Mouse (Mus musculus): ENCODE measurements at regions not wholly inside any gene's neighbourhood (a gene's known extent, or its start where the extent isn't known, plus 50 kb on each side); places are given as distances from the start of the nearest gene placed in this dataset.

- ATAC-seq (replicated peaks; ENCODE audit: low FRiP score, poor library complexity, severe bottlenecking) = no peak
Measured at GRCm38 (mm10) chr16:24156729-24157430, 168.2 kb upstream of the Bcl6 start.

GRCm38 (mm10) chr16:24154816-24155357 lies 166.2 kb upstream of the Bcl6 start:
- no peak for ATAC-seq (replicated peaks; ENCODE audit: low FRiP score, poor library complexity, severe bottlenecking)

DNA sequence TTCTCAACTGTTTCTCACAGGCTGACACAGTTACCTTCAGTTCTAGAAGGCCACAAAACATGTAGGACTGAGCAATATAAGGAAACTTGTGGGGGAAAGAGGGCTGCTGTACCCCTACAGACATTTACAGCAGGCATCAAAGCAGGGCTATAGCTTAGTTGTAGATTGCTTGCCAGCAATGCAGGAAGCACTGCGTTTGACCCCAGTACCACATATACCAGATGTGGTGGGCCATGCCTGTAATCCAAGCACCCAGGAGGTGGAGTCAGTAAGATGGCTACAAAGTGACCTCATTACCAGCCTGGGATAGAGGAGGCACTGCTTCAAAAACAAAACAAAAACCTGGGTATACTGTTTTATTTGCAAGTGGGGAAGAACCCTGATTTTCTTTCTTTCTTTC lies 165.3 kb upstream of the Bcl6 start:
- no peak for ATAC-seq (replicated peaks; ENCODE audit: low FRiP score, poor library complexity, severe bottlenecking)

- no peak for ATAC-seq (replicated peaks; ENCODE audit: low FRiP score, poor library complexity, severe bottlenecking)
Measured at GRCm38 (mm10) chr16:24151831-24152247, 163.2 kb upstream of the Bcl6 start.

- ATAC-seq (replicated peaks; ENCODE audit: low FRiP score, poor library complexity, severe bottlenecking) = no peak
Measured at GRCm38 (mm10) chr16:24151178-24151725, 162.6 kb upstream of the Bcl6 start.

DNA sequence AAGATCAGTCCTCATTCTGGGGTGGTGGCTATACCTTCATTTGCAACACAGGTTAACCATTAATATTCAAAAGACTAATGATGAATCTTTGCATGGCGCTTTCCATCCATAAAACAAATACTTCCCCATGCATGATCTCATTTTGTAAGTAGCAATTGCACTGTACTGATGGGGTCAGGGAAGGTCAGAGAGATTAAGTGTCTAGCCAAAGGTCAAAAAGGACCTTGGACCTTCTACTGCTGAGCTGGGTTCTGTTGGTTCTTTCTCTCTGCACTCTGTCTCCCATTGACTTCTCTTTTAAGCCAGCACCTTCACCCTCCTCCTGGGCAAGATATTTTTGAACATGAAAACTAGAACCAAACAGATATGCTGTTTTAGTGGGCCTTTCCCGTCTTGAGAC lies 161.9 kb upstream of the Bcl6 start:
- no peak for ATAC-seq (replicated peaks; ENCODE audit: low FRiP score, poor library complexity, severe bottlenecking)

- no peak for ATAC-seq (replicated peaks; ENCODE audit: low FRiP score, poor library complexity, severe bottlenecking)
Measured at GRCm38 (mm10) chr16:24149441-24149840, 160.8 kb upstream of the Bcl6 start.

GRCm38 (mm10) chr16:24143894-24144293 lies 155.2 kb upstream of the Bcl6 start:
- ATAC-seq (replicated peaks; ENCODE audit: low FRiP score, poor library complexity, severe bottlenecking) = no peak

GRCm38 (mm10) chr16:24142915-24143541 lies 154.4 kb upstream of the Bcl6 start:
- no peak for ATAC-seq (replicated peaks; ENCODE audit: low FRiP score, poor library complexity, severe bottlenecking)

GRCm38 (mm10) chr16:24139109-24139508 lies 150.5 kb upstream of the Bcl6 start:
- ATAC-seq (replicated peaks; ENCODE audit: low FRiP score, poor library complexity, severe bottlenecking) = no peak

- no peak for ATAC-seq (replicated peaks; ENCODE audit: low FRiP score, poor library complexity, severe bottlenecking)
Measured at GRCm38 (mm10) chr16:24137266-24138033, 148.8 kb upstream of the Bcl6 start.

GRCm38 (mm10) chr16:24136483-24137148 lies 148.0 kb upstream of the Bcl6 start:
- no peak for ATAC-seq (replicated peaks; ENCODE audit: low FRiP score, poor library complexity, severe bottlenecking)

DNA sequence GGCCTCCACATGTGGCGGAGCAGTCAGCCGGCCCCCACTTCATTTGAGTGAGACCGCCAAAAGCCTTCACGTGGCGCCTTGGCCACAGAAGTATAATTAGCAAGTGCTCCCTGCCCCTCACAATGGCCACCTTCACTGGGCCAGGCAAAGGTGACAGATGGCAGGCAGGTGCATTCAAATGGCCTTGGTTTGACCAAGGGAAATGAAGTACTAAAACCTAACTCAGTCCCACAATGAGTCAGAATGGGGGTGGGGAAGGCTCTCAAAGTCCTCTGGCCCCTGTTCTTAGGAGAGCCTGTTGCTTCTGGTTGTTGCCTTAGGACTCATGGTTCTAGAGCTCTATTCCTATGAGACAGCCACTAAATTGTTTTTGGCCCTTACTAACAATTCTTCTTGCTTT lies 147.2 kb upstream of the Bcl6 start:
- no peak for ATAC-seq (replicated peaks; ENCODE audit: low FRiP score, poor library complexity, severe bottlenecking)

- no peak for ATAC-seq (replicated peaks; ENCODE audit: low FRiP score, poor library complexity, severe bottlenecking)
Measured at GRCm38 (mm10) chr16:24135351-24135750, 146.7 kb upstream of the Bcl6 start.

DNA sequence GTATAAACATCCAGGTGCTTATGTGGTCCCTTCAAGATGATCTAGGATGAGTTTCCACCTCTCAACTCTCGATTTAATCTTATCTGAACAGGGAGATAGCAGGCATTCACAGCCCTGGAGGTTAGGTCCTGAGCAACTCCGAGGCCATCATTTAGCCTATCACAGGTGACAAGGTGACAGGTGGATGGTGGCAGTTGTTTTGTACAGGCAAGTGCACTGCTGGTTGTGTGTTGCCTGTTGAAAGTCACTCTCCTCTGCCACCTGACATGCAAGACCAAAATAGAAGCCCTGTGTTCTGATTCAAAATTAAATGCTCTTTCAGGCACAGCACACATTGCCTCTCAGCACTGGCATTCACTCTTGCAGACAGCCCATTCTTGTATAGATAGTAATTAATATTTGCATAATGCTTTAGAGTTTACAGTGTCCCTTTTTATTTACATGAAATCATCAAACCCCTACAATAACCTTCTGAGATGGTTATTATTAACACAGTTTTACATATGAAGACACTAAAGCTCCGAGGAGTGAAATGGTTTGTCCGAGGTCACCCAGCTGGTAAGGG lies 145.9 kb upstream of the Bcl6 start:
- ATAC-seq (replicated peaks; ENCODE audit: low FRiP score, poor library complexity, severe bottlenecking) = no peak

DNA sequence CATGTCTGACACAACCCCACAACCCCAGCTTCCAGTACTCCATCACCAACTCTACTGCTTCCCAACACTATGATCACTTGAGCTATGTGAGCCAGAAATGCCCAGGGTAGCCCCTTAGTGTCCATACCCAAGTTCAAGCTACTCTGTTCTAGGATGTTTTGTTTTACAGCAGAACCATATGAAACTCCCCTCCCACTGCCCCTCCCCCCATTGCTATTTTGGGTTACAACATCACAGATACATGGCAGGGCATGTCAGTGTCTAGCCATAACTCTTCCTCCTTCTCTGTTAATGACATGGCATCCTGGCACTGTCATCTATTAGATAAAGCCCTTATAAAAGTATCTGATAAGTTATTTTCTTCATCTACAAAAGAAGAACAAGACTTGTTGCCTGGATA lies 142.0 kb upstream of the Bcl6 start:
- no peak for ATAC-seq (replicated peaks; ENCODE audit: low FRiP score, poor library complexity, severe bottlenecking)

GRCm38 (mm10) chr16:24129701-24130100 lies 141.0 kb upstream of the Bcl6 start:
- no peak for ATAC-seq (replicated peaks; ENCODE audit: low FRiP score, poor library complexity, severe bottlenecking)

DNA sequence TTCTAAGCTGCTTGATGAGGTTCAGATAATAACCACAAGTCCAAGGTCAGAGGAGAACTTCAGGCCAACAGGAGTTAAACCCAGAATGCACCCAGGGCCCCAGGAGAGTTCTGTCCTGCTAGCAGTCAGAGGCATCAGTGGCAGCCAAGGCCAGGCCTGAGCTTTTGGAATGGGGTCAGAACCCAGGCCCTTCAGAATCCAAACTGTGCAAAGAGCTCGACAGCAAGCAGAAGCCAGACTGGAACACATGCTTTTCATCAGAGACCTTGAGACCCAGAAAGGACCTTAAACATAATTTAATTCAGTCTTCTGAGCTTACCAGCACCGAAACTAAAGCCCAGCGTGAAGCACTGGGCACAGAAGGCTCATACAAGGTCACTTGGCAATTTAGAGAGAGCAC lies 139.9 kb upstream of the Bcl6 start:
- no peak for ATAC-seq (replicated peaks; ENCODE audit: low FRiP score, poor library complexity, severe bottlenecking)

DNA sequence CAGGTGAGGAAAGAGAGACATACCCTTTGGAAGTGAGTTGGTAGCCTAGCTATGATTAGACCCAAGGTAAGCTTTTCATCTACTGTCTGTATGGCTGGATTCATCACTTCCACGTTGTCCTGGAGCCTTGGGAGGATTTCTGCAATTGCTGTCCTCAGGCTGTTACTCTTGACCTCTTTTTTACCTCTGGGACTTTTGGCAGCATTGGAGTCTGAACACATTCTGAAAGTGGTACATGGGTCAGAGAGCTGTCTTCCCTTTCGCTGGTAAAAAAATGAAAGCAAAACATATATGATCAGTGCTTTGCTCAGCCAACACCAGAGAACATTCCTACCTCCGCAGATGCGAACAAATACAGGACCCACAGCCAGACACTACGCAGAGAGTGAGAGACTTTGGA lies 136.1 kb upstream of the Bcl6 start:
- no peak for ATAC-seq (replicated peaks; ENCODE audit: low FRiP score, poor library complexity, severe bottlenecking)

DNA sequence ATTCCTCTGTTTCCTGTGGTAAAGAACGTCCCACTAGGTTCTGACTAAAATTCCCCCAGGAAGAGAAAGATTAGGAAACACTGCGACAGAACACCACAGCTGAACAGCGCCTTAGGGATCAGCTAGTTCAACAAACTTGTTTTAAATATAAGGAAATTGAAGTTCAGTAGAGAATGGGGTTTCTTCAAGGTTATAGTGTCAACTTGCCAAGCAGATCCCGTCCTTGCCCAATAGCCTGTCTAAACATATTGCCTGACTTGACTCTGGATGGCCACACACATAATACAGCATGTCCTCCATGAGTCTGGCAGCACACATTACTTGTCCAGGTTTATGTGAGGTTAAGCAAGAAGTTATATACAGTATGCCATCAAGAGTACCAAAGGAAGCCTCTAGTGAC lies 135.4 kb upstream of the Bcl6 start:
- ATAC-seq (replicated peaks; ENCODE audit: low FRiP score, poor library complexity, severe bottlenecking) = no peak

Data from erythroid progenitor cell, adult 5-6 weeks (primary cell).